Mouse (Mus musculus) testis, postnatal 10 days (tissue): ENCODE data around the gene Gm6993.

Source experiments
- DNase-seq: peaks from one replicate; pipeline ENCODE4 v3.0.0; 2021; ENCODE audit warnings: low spot score

The Gm6993 gene

GRCm38 (mm10) chr12:31239798-31240197 is 772 bp upstream of the Gm6993 start:
- no peak for DNase-seq

GRCm38 (mm10) chr12:31241595-31242342 is 1.2 kb downstream of the Gm6993 start:
- peak; percentile 5 for DNase-seq

- peak; percentile 24 for DNase-seq
Measured at GRCm38 (mm10) chr12:31244001-31244400, 3.4 kb downstream of the Gm6993 start.

- peak; percentile 27 for DNase-seq
Measured at GRCm38 (mm10) chr12:31244691-31245090, 4.1 kb downstream of the Gm6993 start.

GRCm38 (mm10) chr12:31246153-31246552 is 5.6 kb downstream of the Gm6993 start:
- no peak for DNase-seq

- no peak for DNase-seq
Measured at GRCm38 (mm10) chr12:31246615-31247014, 6.0 kb downstream of the Gm6993 start.

GRCm38 (mm10) chr12:31248165-31248564 is 7.6 kb downstream of the Gm6993 start:
- no peak for DNase-seq

GRCm38 (mm10) chr12:31248681-31249080 is 8.1 kb downstream of the Gm6993 start:
- DNase-seq = no peak

GRCm38 (mm10) chr12:31252259-31252658 is 11.7 kb downstream of the Gm6993 start:
- DNase-seq = no peak

GRCm38 (mm10) chr12:31254978-31255377 is 14.4 kb downstream of the Gm6993 start:
- DNase-seq = no peak

- no peak for DNase-seq
Measured at GRCm38 (mm10) chr12:31256121-31256903, 15.7 kb downstream of the Gm6993 start.

- DNase-seq = no peak
Measured at GRCm38 (mm10) chr12:31261882-31262281, 21.3 kb downstream of the Gm6993 start.

- DNase-seq = no peak
Measured at GRCm38 (mm10) chr12:31263921-31264320, 23.4 kb downstream of the Gm6993 start.

GRCm38 (mm10) chr12:31265005-31265721 is 24.6 kb downstream of the Gm6993 start, which contains the start of gene Lamb1:
Gene Lamb1 (plus strand): TSS chr12:31265234.
- peak; percentile 89 for DNase-seq

- DNase-seq = no peak
Measured at GRCm38 (mm10) chr12:31265722-31266431, 25.3 kb downstream of the Gm6993 start.

GRCm38 (mm10) chr12:31266686-31267085 is 26.1 kb downstream of the Gm6993 start:
- no peak for DNase-seq

GRCm38 (mm10) chr12:31267363-31267762 is 26.8 kb downstream of the Gm6993 start:
- no peak for DNase-seq

GRCm38 (mm10) chr12:31268315-31268714 is 27.7 kb downstream of the Gm6993 start:
- no peak for DNase-seq

- DNase-seq = no peak
Measured at GRCm38 (mm10) chr12:31269020-31269597, 28.5 kb downstream of the Gm6993 start.

GRCm38 (mm10) chr12:31270361-31270760 is 29.8 kb downstream of the Gm6993 start:
- no peak for DNase-seq

GRCm38 (mm10) chr12:31270776-31271175 is 30.2 kb downstream of the Gm6993 start:
- DNase-seq = no peak
